Mouse (Mus musculus): ENCODE data around the gene Dclre1c.

DNA sequence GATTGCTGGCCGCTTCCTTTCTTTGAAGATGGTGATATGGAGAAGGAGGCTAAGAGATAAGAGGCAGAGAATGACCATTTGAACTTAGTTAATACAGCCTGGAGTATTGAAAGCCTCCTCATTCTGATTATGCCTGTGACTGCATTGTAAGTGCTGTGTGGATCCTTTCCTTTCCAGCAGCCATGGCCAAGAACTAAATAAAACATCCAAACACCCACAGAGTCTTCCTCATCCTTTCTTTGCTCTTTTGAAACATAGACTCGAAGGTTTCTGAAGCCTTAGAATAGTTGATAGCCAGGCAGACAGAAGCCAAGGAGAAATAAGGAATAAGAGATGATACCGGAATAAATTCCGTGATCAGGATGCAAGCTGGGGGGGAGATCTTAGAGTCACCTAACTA, 17.9 kb upstream of the Dclre1c start:
- TF ChIP-seq CTCF (conservative IDR thresholded peaks at IDR 0.05; ENCODE audit: low read length) (no peak), POU5F1 (IDR thresholded peaks at IDR 0.05; ENCODE audit: borderline replicate concordance, low read length) (no peak), NANOG (IDR thresholded peaks at IDR 0.05; ENCODE audit: borderline replicate concordance, low read length) (no peak)
